Mouse (Mus musculus) ES-Bruce4 (cell line): ENCODE results near the gene Gzmm.

Source experiments
- CTCF ChIP-seq: IDR thresholded peaks from one replicate; pipeline ENCODE4 v1.8.1; 2011; ENCODE audit warnings: low read depth, low read length
- EP300 ChIP-seq: IDR thresholded peaks from 2 replicates; pipeline ENCODE4 v1.6.1; 2011; ENCODE audit warnings: low read depth, low read length; ENCODE audit not compliant: insufficient read depth
- POLR2A ChIP-seq: IDR thresholded peaks from one replicate; pipeline ENCODE4 v1.8.1; 2011; ENCODE audit warnings: low read length; ENCODE audit not compliant: insufficient read depth

GRCm38 (mm10) chr10:79673054-79673453 is 15.8 kb upstream of the Gzmm start:
- TF ChIP-seq CTCF (no peak), POLR2A (no peak), EP300 (peak; percentile 99)
